Mouse (Mus musculus) neural tube, embryonic 15.5 days (tissue): ENCODE data around the gene Tcstv3. TPM values are rescaled to one million over a fixed set of nuclear protein-coding genes. Genes with fewer than 3 reads are reported as not detected.

Source experiments
- polyA plus RNA-seq: library from polyadenylated mRNA; unstranded; fragments of >200 nt; fragmentation: Nextera tagmentation; extraction: Ambion mirVana; gene quantifications from 2 replicates; pipeline ENCODE4 v1.2.1, GENCODE M21; 2015

The Tcstv3 gene
- polyA plus RNA-seq, 1 experiment from 2014 or later = not detected

Other genes starting within 250 kb of the Tcstv3 start
- not detected in 2 replicates for gene Gm20767, start 176.6 kb upstream of the Tcstv3 start, polyA plus RNA-seq
- not detected in 2 replicates for gene Gm21818, start 144.4 kb upstream of the Tcstv3 start, polyA plus RNA-seq
- not detected in 2 replicates for gene Gm21762, start 100.9 kb upstream of the Tcstv3 start, polyA plus RNA-seq
- not detected in 2 replicates for gene Gm21731, start 77.8 kb upstream of the Tcstv3 start, polyA plus RNA-seq
- gene AF067061, start 53.8 kb upstream of the Tcstv3 start, polyA plus RNA-seq = not detected in 2 replicates
- 0.18 and 2.3 TPM in 2 replicates for gene BC147527, start 16.5 kb upstream of the Tcstv3 start, polyA plus RNA-seq